8 mouse cellular contexts compared by ENCODE assay signal in genomic region chr5:65696821-65697485, GRCm38 (mm10). TPM values are rescaled to one million over a fixed set of nuclear protein-coding genes. Genes with fewer than 3 reads are reported as not detected.
DNase-seq lines count a peak whose midpoint lies in the region; ATAC-seq and TF ChIP-seq lines count a peak whose summit lies in the region.

No protein-coding gene starts in this region.

- peak; percentile 37; the same call in 1 of the 2 replicates for ATAC-seq in kidney, embryonic 14.5 days (ENCODE audit: low FRiP score, low TSS enrichment)

- peak; percentile 35; the same call in 1 of the 2 replicates for TF ChIP-seq CTCF in bone marrow macrophage, adult 2 months (IDR thresholded peaks at IDR 0.05; ENCODE audit: low read depth, low read length)
- peak; percentile 39; the same call in 1 of the 2 replicates for TF ChIP-seq CTCF in embryonic fibroblast, embryonic 13.5 days (IDR thresholded peaks at IDR 0.05; ENCODE audit: borderline replicate concordance, insufficient read depth, low read length)

- no peaks in the 10 kb centered on the region for H3K27me3 ChIP-seq in heart, embryonic 10.5 days (ENCODE audit: insufficient read depth, poor library complexity, severe bottlenecking)
- no peaks in the 10 kb centered on the region for H3K27me3 ChIP-seq in kidney, embryonic 14.5 days (ENCODE audit: control insufficient read depth, insufficient read depth, low read length)

- peaks cover 22% of the 10 kb centered on the region for H3K36me3 ChIP-seq in heart, embryonic 10.5 days
- peaks cover 13% of the 10 kb centered on the region for H3K36me3 ChIP-seq in kidney, embryonic 14.5 days (ENCODE audit: control insufficient read depth, insufficient read depth, low read length)

- H3K4me1 ChIP-seq in bone marrow macrophage, adult 2 months (ENCODE audit: control insufficient read depth, insufficient read depth, low read length): peaks cover 22% of the 10 kb centered on the region
- peaks cover 9% of the 10 kb centered on the region for H3K4me1 ChIP-seq in embryonic fibroblast, embryonic 13.5 days (ENCODE audit: control insufficient read depth, insufficient read depth, low read length)
- H3K4me1 ChIP-seq in heart, embryonic 10.5 days: peaks cover 17% of the 10 kb centered on the region
- peaks cover 6% of the 10 kb centered on the region for H3K4me1 ChIP-seq in kidney, embryonic 14.5 days (ENCODE audit: control insufficient read depth, insufficient read depth, low read length)

- H3K27ac ChIP-seq in bone marrow macrophage, adult 2 months (ENCODE audit: insufficient read depth, low read depth, low read length): peak overlapping the region; percentile 63
- H3K27ac ChIP-seq in embryonic fibroblast, embryonic 13.5 days (ENCODE audit: insufficient read depth, low read length): peak overlapping the region; percentile 93
- peak overlapping the region; percentile 98 for H3K27ac ChIP-seq in heart, embryonic 10.5 days
- H3K27ac ChIP-seq in kidney, embryonic 14.5 days (ENCODE audit: low read depth, low read length): peak overlapping the region; percentile 99

- peak overlapping the region; percentile 56 for H3K4me2 ChIP-seq in kidney, embryonic 14.5 days (replicated peaks; ENCODE audit: low read depth, low read length)

- no peak for TF ChIP-seq POLR2A in bone marrow macrophage, adult 2 months (IDR thresholded peaks at IDR 0.05; ENCODE audit: borderline replicate concordance, low read depth, low read length)
- no peak for TF ChIP-seq POLR2A in embryonic fibroblast, embryonic 13.5 days (IDR thresholded peaks at IDR 0.05; ENCODE audit: low read depth, low read length)

- DNase-seq in A20 (ENCODE audit: low read depth, low spot score) (peak; percentile 84), liver (peak; percentile 77)
- DNase-seq in heart, embryonic 10.5 days (ENCODE audit: low spot score): peak; percentile 87
- DNase-seq in monocyte, adult 2 months (ENCODE audit: low read depth in 1 of 2, low spot score in 2 of 2): peak; percentile 31 to 33
- peak; percentile 42 to 60 for DNase-seq in spleen, postnatal 14 days (ENCODE audit: low spot score in 2 of 2)

- H3K9ac ChIP-seq in kidney, embryonic 14.5 days (ENCODE audit: low read depth, low read length): peak overlapping the region; percentile 99

- under 1% methylated on average over 58 of the region's 58 CpGs for WGBS in heart, embryonic 10.5 days
- WGBS in kidney, embryonic 14.5 days: 1% methylated on average over 52 of the region's 58 CpGs

- H3K4me3 ChIP-seq in bone marrow macrophage, adult 2 months (ENCODE audit: insufficient read depth, low read length): peak overlapping the region; percentile 99
- peak overlapping the region; percentile 99 for H3K4me3 ChIP-seq in embryonic fibroblast, embryonic 13.5 days (ENCODE audit: insufficient read depth, low read length)
- peak overlapping the region; percentile 92 for H3K4me3 ChIP-seq in heart, embryonic 10.5 days
- peak overlapping the region; percentile 99 for H3K4me3 ChIP-seq in kidney, embryonic 14.5 days (ENCODE audit: low read length)

- H3K9me3 ChIP-seq in heart, embryonic 10.5 days: no peaks in the 10 kb centered on the region
- no peaks in the 10 kb centered on the region for H3K9me3 ChIP-seq in kidney, embryonic 14.5 days (ENCODE audit: control insufficient read depth, low read length)

RNA-seq across cellular contexts. Expression of gene Pds5a, which starts 1.1 kb away (rescaled TPM):
- polyA plus RNA-seq in bone marrow macrophage, adult 2 months (2012; ENCODE audit: insufficient read depth, insufficient read length, missing spikeins): 101 and 103 TPM in 2 replicates
- polyA plus RNA-seq in embryonic fibroblast, embryonic 13.5 days (2011; ENCODE audit: insufficient read length, low read depth, missing spikeins): 203 and 225 TPM in 2 replicates
- polyA plus RNA-seq in heart, embryonic 10.5 days (2016; fragmentation: Nextera tagmentation; extraction: Ambion mirVana): 53.6 and 69.2 TPM in 2 replicates
- polyA plus RNA-seq in kidney, embryonic 14.5 days (2014; fragmentation: Nextera tagmentation; extraction: Ambion mirVana): 64.5 and 112 TPM in 2 replicates

Comparison
In these comparisons a context has a peak if more than half of its experiments do, and no peak if none do; other contexts are left out.
1. Peak in every context shown above with its lines: DNase-seq, ATAC-seq, H3K4me3 ChIP-seq and H3K27ac ChIP-seq.
2. DNase-seq: peak in every context shown above with its lines; median percentile 87 in heart, embryonic 10.5 days; 84 in A20; 77 in liver; 51 in spleen, postnatal 14 days; 32 in monocyte, adult 2 months.